Mouse (Mus musculus) neural tube, embryonic 13.5 days (tissue): ENCODE results near the gene Memo1. TPM values are rescaled to one million over a fixed set of nuclear protein-coding genes. Genes with fewer than 3 reads are reported as not detected.

Experiments used
- ATAC-seq: fragments of 200-750 bp; cut with Nextera tagmentation; 2 replicates; pipeline ENCODE4 v1.8.0; 2017; ENCODE audit warnings: low read depth, mild to moderate bottlenecking, moderate TSS enrichment, moderate library complexity
- H3K27ac ChIP-seq: fragments of 300-500 bp; sonication (generic); replicated peaks from 2 replicates; pipeline ENCODE4 v1.5.1; 2015; ENCODE audit warnings: moderate library complexity, mild to moderate bottlenecking, inconsistent platforms
- H3K27me3 ChIP-seq: fragments of 300-500 bp; sonication (generic); 2 replicates; pipeline ENCODE4 v1.6.1; 2015; ENCODE audit warnings: mild to moderate bottlenecking, inconsistent platforms
- H3K36me3 ChIP-seq: fragments of 300-500 bp; sonication (generic); 2 replicates; pipeline ENCODE4 v1.6.1; 2015; ENCODE audit warnings: mild to moderate bottlenecking, inconsistent platforms
- H3K4me1 ChIP-seq: fragments of 300-500 bp; sonication (generic); replicated peaks from 2 replicates; pipeline ENCODE4 v1.6.1; 2015; ENCODE audit warnings: inconsistent platforms
- H3K4me2 ChIP-seq: fragments of 300-500 bp; sonication (generic); 2 replicates; pipeline ENCODE4 v1.6.1; 2015; ENCODE audit warnings: inconsistent platforms, mild to moderate bottlenecking, moderate library complexity
- H3K4me3 ChIP-seq: fragments of 300-500 bp; sonication (generic); 2 replicates; pipeline ENCODE4 v1.5.1; 2015; ENCODE audit warnings: mild to moderate bottlenecking, inconsistent platforms
- H3K9ac ChIP-seq: fragments of 300-500 bp; sonication (generic); 2 replicates; pipeline ENCODE4 v1.6.1; 2015; ENCODE audit warnings: moderate library complexity, mild to moderate bottlenecking, inconsistent platforms
- H3K9me3 ChIP-seq: fragments of 300-500 bp; sonication (generic); 2 replicates; pipeline ENCODE4 v1.6.1; 2016; ENCODE audit warnings: inconsistent platforms
- WGBS: fragments of 180-500 bp; shearing (Covaris S2); methylation state at CpG from one replicate; pipeline ENCODE4 v1.1.7; 2015; 5-methylcytosine and 5-hydroxymethylcytosine counted together
- polyA plus RNA-seq: library from polyadenylated mRNA; unstranded; fragments of >200 nt; fragmentation: Nextera tagmentation; extraction: Ambion mirVana; gene quantifications from 2 replicates; pipeline ENCODE4 v1.2.1, GENCODE M21; 2015

Gene Memo1
- polyA plus RNA-seq, 1 experiment from 2014 or later, result 67.3 TPM

DNA sequence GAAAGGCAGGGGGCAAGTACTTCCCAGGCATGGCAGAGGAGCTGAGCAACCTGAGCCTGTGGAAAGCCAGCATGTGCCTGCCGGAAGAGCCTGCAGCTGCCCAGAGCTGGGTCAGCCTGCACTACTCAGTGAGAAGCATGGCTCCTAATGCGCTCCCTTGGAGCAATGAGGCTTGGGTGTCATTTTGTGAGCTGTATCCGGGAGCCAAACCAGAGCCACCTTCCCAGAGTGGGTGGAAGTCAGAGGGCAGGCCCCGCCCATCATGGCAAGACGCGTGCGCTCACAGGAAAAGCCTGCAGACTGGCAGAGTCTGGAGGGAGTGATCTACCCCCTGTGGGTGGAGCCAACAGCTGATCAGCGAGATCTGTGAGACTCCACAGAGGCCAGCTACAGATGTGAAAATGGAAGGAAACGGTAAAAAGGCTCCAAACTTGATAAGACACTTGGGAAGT, 135.9 kb downstream of the Memo1 start:
- peak overlapping the region; percentile 61 for H3K9ac ChIP-seq
- peak overlapping the region; percentile 37 for H3K4me3 ChIP-seq
- H3K4me2 ChIP-seq, result peak overlapping the region; percentile 60
- WGBS, result 1% methylated on average over 9 of the region's 9 CpGs
- peak; percentile 94 for ATAC-seq
- no peaks in the 10 kb centered on the region for H3K9me3 ChIP-seq
- H3K27me3 ChIP-seq, result no peaks in the 10 kb centered on the region
- peaks cover 4% of the 10 kb centered on the region for H3K4me1 ChIP-seq
- H3K36me3 ChIP-seq, result no peaks in the 10 kb centered on the region
- peak overlapping the region; percentile 61; the same call in 1 of the 2 replicates for H3K27ac ChIP-seq

DNA sequence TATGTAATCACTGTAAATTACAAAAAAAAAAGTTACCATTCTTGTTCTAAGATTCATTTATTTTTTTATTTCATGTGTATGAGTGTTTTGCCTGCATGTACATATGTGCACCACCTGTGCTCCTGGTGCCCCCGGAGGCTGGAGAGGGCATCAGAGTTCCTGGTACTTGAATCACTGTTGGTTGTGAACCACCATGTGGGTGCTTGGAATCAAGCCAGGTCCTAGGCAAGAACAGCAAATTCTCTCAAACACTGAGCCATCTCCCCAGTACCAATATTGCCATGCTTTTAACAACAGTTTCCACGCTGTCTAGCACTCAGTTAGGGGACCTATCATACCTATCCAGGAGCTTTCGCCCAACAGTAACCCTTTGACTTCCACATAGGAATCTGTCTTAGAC, 137.2 kb downstream of the Memo1 start:
- Histone ChIP-seq H3K36me3 (no peaks in the 10 kb centered on the region), H3K4me3 (no peak overlapping the region), H3K27me3 (no peaks in the 10 kb centered on the region), H3K9me3 (no peaks in the 10 kb centered on the region), H3K27ac (no peak overlapping the region), H3K9ac (no peak overlapping the region), H3K4me2 (no peak overlapping the region), H3K4me1 (peaks cover 4% of the 10 kb centered on the region)
- 86% methylated on average over 3 of the region's 3 CpGs for WGBS
- ATAC-seq, result no peak

Other genes starting within 250 kb of the Memo1 start
- 0.24 and 0.36 TPM in 2 replicates for gene Srd5a2, start 247.6 kb downstream of the Memo1 start, polyA plus RNA-seq
- 228 and 239 TPM in 2 replicates for gene Dpy30, start 28.4 kb upstream of the Memo1 start, polyA plus RNA-seq
- 36.8 and 38.4 TPM in 2 replicates for gene Spast, start 43.5 kb upstream of the Memo1 start, polyA plus RNA-seq
- 31.2 and 32.8 TPM in 2 replicates for gene Slc30a6, start 100.1 kb upstream of the Memo1 start, polyA plus RNA-seq
- 0.33 and 0.44 TPM in 2 replicates for gene Nlrc4, start 163.6 kb upstream of the Memo1 start, polyA plus RNA-seq
- 64.6 and 67.3 TPM in 2 replicates for gene Yipf4, start 194.0 kb upstream of the Memo1 start, polyA plus RNA-seq
- gene Birc6, start 232.8 kb upstream of the Memo1 start, polyA plus RNA-seq, result 95.3 and 99.1 TPM in 2 replicates